Mouse (Mus musculus) stomach, embryonic 14.5 days (tissue): ENCODE data around the gene Ankrd11. TPM values are rescaled to one million over a fixed set of nuclear protein-coding genes. Genes with fewer than 3 reads are reported as not detected.

ENCODE experiments used
- ATAC-seq: fragments of 200-750 bp; cut with Nextera tagmentation; 2 replicates; pipeline ENCODE4 v1.8.0; 2017; ENCODE audit warnings: low read depth, moderate TSS enrichment; ENCODE audit not compliant: insufficient number of reproducible peaks, insufficient read depth, low FRiP score
- H3K27ac ChIP-seq: fragments of 300-500 bp; sonication (generic); 2 replicates; pipeline ENCODE4 v1.5.1; 2014; ENCODE audit warnings: mild to moderate bottlenecking, low read length, moderate library complexity, mixed read lengths
- H3K27me3 ChIP-seq: fragments of 300-500 bp; sonication (generic); 2 replicates; pipeline ENCODE4 v1.6.1; 2014; ENCODE audit warnings: low read length, control low read depth, mixed read lengths; ENCODE audit not compliant: control insufficient read depth, insufficient read depth
- H3K36me3 ChIP-seq: fragments of 300-500 bp; sonication (generic); 2 replicates; pipeline ENCODE4 v1.6.1; 2014; ENCODE audit warnings: mild to moderate bottlenecking, control low read depth, low read length, moderate library complexity, mixed read lengths; ENCODE audit not compliant: control insufficient read depth, insufficient read depth
- H3K4me1 ChIP-seq: fragments of 300-500 bp; sonication (generic); 2 replicates; pipeline ENCODE4 v1.6.1; 2014; ENCODE audit warnings: low read length, control low read depth, mixed read lengths; ENCODE audit not compliant: control insufficient read depth, insufficient read depth
- H3K4me2 ChIP-seq: fragments of 300-500 bp; sonication (generic); replicated peaks from 2 replicates; pipeline ENCODE4 v1.6.1; 2014; ENCODE audit warnings: low read depth, low read length, control low read depth
- H3K4me3 ChIP-seq: fragments of 300-500 bp; sonication (generic); 2 replicates; pipeline ENCODE4 v1.5.1; 2014; ENCODE audit warnings: low read depth, low read length, control low read depth
- H3K9ac ChIP-seq: fragments of 300-500 bp; sonication (generic); replicated peaks from 2 replicates; pipeline ENCODE4 v1.6.1; 2014; ENCODE audit warnings: low read depth, mild to moderate bottlenecking, control low read depth, low read length, moderate library complexity, mixed read lengths
- H3K9me3 ChIP-seq: fragments of 300-500 bp; sonication (generic); 2 replicates; pipeline ENCODE4 v1.6.1; 2016; ENCODE audit warnings: low read depth, low read length, control low read depth; ENCODE audit not compliant: control insufficient read depth
- WGBS: fragments of 180-500 bp; shearing (Covaris S2); extraction: QIAGEN DNeasy Blood & Tissue Kit; methylation state at CpG from one replicate; pipeline ENCODE4 v1.1.7; 2014; 5-methylcytosine and 5-hydroxymethylcytosine counted together
- polyA plus RNA-seq: library from polyadenylated mRNA; unstranded; fragments of >200 nt; fragmentation: Nextera tagmentation; extraction: Ambion mirVana; gene quantifications from 2 replicates; pipeline ENCODE4 v1.2.1, GENCODE M21; 2014

Ankrd11 gene
- polyA plus RNA-seq, 1 experiment from 2014 or later, result 55.5 TPM

DNA sequence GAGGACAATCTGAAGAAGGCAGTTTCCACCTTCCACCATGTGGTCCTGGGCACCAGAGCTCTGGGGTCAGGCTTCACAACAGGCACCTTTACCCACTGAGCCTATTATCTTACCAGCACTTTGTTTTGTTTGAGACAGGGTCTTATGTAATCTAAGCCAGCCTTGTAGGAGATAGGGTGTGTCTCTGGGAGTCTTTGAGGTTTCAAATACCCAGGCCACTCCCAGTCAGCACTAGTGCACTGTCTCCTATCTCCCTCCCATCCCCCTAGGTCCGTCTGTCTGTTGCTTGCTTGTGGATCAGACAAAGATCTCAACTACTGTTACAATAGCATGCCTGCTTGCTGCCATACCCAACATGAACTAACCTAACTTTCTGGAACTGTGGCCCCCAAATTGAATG lies 81.1 kb downstream of the Ankrd11 start:
- H3K4me1 ChIP-seq, result peaks cover 34% of the 10 kb centered on the region
- no peaks in the 10 kb centered on the region for H3K36me3 ChIP-seq
- ATAC-seq, result no peak
- H3K4me2 ChIP-seq, result no peak overlapping the region
- H3K27ac ChIP-seq, result no peak overlapping the region
- H3K9ac ChIP-seq, result no peak overlapping the region
- no peak overlapping the region for H3K4me3 ChIP-seq
- WGBS, result 21% methylated on average over 1 of the region's 1 CpGs
- no peaks in the 10 kb centered on the region for H3K9me3 ChIP-seq
- no peaks in the 10 kb centered on the region for H3K27me3 ChIP-seq

DNA sequence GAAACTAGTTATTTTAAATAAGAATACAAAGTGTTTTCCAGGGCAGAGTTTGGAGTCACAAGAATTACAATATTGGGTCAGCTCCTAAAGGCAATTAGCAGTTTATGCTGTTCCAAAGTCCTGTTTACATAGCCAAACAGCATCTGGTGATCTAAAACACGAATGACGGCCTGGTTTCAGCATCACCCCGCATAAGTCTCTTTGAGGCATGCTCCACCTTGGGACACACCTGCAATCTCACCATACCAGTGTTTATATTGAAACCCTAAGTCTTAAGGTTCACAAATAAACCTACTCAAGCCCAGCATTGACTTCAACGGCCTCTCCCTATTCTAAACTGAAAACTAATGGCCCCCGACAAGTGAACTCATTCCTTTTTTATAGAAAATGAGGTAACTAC lies 81.8 kb downstream of the Ankrd11 start:
- H3K4me2 ChIP-seq, result no peak overlapping the region
- H3K27ac ChIP-seq, result no peak overlapping the region
- ATAC-seq, result no peak
- no peak overlapping the region for H3K9ac ChIP-seq
- H3K27me3 ChIP-seq, result no peaks in the 10 kb centered on the region
- peaks cover 34% of the 10 kb centered on the region for H3K4me1 ChIP-seq
- WGBS, result 65% methylated on average over 5 of the region's 5 CpGs
- no peaks in the 10 kb centered on the region for H3K36me3 ChIP-seq
- no peak overlapping the region for H3K4me3 ChIP-seq
- H3K9me3 ChIP-seq, result no peaks in the 10 kb centered on the region

DNA sequence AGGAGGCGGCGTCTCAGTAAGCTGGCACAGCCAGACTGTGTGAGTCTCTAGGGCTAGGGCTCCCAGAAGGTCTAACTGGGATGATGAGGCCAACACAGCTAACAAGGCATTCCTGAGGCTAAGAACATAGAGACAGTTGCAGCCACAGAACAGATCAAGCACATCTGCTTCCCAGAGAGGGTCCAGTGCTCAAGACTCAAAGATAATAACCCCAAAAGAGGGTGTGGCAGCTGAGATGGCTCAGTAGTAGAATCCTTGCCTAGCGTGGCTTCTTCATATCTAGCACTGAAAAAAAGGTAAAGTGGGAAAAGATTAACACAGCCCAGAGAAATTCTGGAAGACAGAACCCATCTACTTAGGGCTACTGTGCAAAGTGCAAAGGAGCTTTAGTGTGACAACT lies 86.1 kb downstream of the Ankrd11 start:
- Histone ChIP-seq H3K27ac (no peak overlapping the region), H3K9ac (no peak overlapping the region), H3K36me3 (no peaks in the 10 kb centered on the region), H3K4me3 (no peak overlapping the region), H3K9me3 (no peaks in the 10 kb centered on the region), H3K27me3 (no peaks in the 10 kb centered on the region), H3K4me1 (peaks cover 12% of the 10 kb centered on the region), H3K4me2 (no peak overlapping the region)
- WGBS, result 85% methylated on average over 3 of the region's 3 CpGs
- no peak for ATAC-seq

DNA sequence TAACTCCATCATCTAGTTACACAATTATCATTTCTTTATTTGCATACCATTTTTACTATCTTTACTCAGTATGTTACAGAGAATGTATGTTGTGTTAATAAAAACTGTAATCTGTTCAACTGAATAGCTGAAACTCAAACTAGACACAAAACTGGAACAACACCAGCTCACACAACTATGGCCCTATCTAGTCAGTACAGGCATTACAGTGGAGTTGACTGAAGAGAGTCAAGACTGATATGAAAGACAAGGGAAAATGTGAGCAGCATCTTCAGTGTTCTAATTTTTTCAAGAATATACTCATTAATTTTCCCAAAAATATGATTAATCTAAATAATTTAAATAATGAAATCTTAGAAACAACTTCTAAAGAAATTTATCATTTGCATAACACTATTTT lies 86.9 kb downstream of the Ankrd11 start:
- Histone ChIP-seq H3K4me1 (0 out of 2 replicates have a peak, but pooled peaks cover 10% of the 10 kb centered on the region), H3K4me2 (no peak overlapping the region)

DNA sequence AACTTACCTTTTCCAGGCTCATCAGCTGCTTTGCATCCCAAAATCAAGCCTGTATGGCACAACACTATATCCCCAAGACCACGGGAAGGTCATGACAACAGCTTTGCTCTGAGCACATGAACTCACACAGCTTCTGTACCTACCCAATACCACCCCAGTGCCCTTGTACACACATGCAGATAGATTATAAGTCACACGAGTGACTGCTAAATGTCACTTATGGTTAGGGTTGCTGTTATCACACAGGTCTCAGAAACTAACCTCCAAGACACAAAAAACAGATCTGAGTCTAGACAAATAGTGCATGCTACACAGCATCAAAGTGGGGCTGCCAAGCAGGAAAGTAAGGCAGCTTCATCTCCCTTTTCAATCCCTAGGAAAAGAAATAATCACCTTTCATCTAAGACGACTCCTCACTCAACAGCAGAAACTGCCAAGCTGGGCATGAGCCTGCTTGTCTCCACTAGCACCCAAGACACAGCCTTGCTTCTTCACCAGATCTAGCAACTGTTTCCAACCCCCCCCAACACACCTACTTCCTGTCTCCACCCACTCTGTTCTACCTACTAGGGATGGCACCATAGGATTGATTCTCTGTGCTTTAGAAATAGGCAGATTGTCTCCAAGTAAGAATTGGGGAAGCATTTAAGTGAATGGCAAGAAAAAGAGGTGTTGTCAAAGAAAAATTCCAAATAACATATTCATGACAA lies 87.8 kb downstream of the Ankrd11 start:
- H3K9me3 ChIP-seq, result no peaks in the 10 kb centered on the region
- no peaks in the 10 kb centered on the region for H3K36me3 ChIP-seq
- 82% methylated on average over 3 of the region's 3 CpGs for whole genome bisulfite sequencing
- no peak overlapping the region for H3K4me2 ChIP-seq
- peaks cover 15% of the 10 kb centered on the region; the same call in 1 of the 2 replicates for H3K4me1 ChIP-seq
- H3K27me3 ChIP-seq, result no peaks in the 10 kb centered on the region
- no peak overlapping the region for H3K9ac ChIP-seq
- no peak overlapping the region for H3K4me3 ChIP-seq
- ATAC-seq, result no peak
- H3K27ac ChIP-seq, result no peak overlapping the region

More for the DNA sequence above, 86.9 kb downstream of the Ankrd11 start:
- Histone ChIP-seq H3K9me3 (no peaks in the 10 kb centered on the region), H3K27ac (no peak overlapping the region), H3K9ac (no peak overlapping the region), H3K4me3 (no peak overlapping the region), H3K27me3 (no peaks in the 10 kb centered on the region), H3K36me3 (no peaks in the 10 kb centered on the region)
- ATAC-seq, result no peak

DNA sequence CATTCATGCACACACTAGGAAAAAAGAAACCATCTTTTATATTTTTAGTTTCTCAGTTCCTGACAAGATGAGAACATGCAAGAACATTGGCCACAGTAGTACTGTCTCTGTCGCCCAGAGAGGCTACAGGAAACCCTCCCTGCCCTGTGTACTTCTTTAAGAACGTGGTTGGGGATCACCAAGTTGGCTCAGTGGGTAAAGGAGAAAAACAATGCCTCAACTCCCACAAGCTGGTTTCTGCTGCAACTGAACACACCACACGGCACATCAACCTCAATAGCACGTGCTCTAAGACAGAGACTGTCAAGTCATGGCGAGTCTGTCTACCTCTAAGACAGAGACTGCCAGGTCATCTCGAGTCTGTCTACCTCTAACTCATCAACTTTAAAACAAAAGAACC lies 89.0 kb downstream of the Ankrd11 start:
- 89% methylated on average over 6 of the region's 6 CpGs for WGBS
- Histone ChIP-seq H3K4me3 (no peak overlapping the region), H3K9me3 (no peaks in the 10 kb centered on the region), H3K36me3 (no peaks in the 10 kb centered on the region), H3K9ac (no peak overlapping the region), H3K4me2 (no peak overlapping the region), H3K4me1 (peaks cover 18% of the 10 kb centered on the region; the same call in 1 of the 2 replicates), H3K27ac (no peak overlapping the region), H3K27me3 (no peaks in the 10 kb centered on the region)
- no peak for ATAC-seq

DNA sequence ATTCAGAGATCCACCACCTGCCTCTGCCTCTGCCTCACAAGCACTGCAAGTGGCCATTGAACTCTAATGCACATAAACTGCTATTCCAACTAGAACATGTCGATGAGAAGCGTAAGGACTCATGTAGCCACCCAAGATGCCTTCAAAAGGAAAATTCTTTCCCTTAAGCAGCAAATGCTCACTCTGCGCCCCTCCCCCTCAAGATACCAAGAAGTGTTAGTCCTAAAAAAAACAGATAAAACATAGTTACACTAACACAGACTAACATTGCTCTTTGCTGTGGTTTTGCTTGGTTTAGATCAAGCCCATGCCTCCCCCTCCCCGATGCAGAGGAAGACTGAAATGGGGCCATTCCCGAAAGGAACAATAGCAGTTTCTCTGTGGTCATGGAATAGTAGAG lies 90.6 kb downstream of the Ankrd11 start:
- no peak overlapping the region for H3K4me2 ChIP-seq
- H3K36me3 ChIP-seq, result no peaks in the 10 kb centered on the region
- no peak overlapping the region for H3K4me3 ChIP-seq
- H3K9me3 ChIP-seq, result no peaks in the 10 kb centered on the region
- H3K9ac ChIP-seq, result no peak overlapping the region
- H3K4me1 ChIP-seq, result peaks cover 15% of the 10 kb centered on the region; the same call in 1 of the 2 replicates
- WGBS, result 83% methylated on average over 5 of the region's 5 CpGs
- no peak for ATAC-seq
- no peak overlapping the region for H3K27ac ChIP-seq
- no peaks in the 10 kb centered on the region for H3K27me3 ChIP-seq

DNA sequence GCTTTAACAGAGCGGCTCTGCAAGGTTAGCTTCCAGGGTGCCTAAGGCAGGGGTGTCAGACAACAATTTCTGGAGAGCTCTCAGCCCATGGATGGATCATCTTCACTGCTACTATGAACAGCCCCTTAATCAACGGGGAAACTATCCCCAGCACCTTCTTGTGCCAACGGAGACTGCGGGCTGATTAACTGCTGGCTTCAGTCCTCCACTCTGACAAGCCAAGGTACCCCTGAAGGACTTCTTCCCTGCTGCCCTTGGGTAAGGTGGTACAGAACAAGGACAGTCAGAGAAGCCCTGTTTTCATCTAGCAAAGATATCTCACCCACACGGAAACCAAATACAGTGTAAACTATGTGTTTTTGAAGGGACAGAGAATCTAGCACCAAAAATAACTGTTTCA lies 92.4 kb downstream of the Ankrd11 start:
- H3K36me3 ChIP-seq, result no peaks in the 10 kb centered on the region
- H3K4me2 ChIP-seq, result no peak overlapping the region
- peaks cover 11% of the 10 kb centered on the region; the same call in 1 of the 2 replicates for H3K4me1 ChIP-seq
- no peaks in the 10 kb centered on the region for H3K9me3 ChIP-seq
- no peaks in the 10 kb centered on the region for H3K27me3 ChIP-seq
- ATAC-seq, result no peak
- WGBS, result 73% methylated on average over 5 of the region's 5 CpGs
- H3K27ac ChIP-seq, result no peak overlapping the region
- H3K9ac ChIP-seq, result no peak overlapping the region
- no peak overlapping the region for H3K4me3 ChIP-seq

DNA sequence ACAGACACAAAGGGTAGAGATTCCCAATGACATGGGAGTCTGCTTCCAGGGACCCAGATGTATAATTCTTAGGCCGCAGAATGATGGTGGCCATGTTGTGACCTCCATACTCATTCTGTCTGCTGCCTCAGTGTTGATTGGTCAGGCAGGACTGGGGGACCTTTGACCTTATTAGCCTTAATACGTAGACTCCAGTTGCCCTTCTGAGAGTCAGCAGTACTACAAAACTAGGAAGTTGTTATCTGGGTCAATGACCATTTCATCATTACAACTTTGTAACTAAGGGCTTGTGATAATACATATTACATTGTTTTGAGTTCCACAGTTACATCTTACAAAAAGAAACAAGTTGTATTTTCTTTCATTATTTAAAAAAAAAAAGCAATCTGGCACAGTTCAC lies 96.3 kb downstream of the Ankrd11 start:
- Histone ChIP-seq H3K9ac (no peak overlapping the region), H3K36me3 (no peaks in the 10 kb centered on the region), H3K4me1 (peaks cover 11% of the 10 kb centered on the region; the same call in 1 of the 2 replicates), H3K4me2 (no peak overlapping the region), H3K27me3 (no peaks in the 10 kb centered on the region), H3K9me3 (no peaks in the 10 kb centered on the region), H3K27ac (no peak overlapping the region), H3K4me3 (no peak overlapping the region)
- WGBS, result 80% methylated on average over 2 of the region's 2 CpGs
- no peak for ATAC-seq
